In the genomic region with DNA sequence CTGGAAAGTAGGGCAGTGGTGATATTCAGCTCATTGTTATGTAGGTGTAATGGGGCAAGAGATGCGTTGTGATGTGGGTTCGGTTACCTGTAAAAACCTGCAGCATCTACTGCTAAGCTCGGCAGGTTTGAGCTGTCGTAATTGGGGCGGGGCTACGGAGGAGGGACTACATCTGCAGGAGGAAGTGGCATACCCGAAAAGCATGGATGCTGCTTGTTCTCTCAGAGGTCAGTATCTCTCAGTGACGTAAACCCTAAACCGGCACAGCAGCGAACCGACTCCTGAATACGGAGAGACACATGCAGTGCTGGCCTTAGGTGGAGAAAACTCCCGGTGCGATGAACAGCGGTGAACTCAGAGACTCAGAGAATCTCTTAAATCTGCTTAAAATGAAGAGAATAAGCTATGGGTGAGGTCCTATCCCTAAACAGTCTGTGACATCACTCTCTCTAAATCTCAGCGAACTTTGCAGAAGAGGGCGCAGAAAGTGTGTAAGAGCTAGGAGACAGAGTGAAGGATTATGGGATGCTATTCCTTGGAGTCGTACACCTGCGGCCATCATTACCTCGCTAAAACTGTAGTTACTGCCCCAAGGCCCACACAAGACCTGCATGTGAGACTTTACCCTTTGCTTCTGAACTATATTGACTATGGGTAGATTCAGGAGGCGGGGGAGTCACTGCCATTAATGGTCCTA, we compare ENCODE assay signal across 10 mouse cellular contexts. TPM values are rescaled to one million over a fixed set of nuclear protein-coding genes. Genes with fewer than 3 reads are reported as not detected.
DNase-seq lines count a peak whose midpoint lies in the region; ATAC-seq and TF ChIP-seq lines count a peak whose summit lies in the region.
"Had no signal": no experiment of that assay in that cellular context is flagged by ENCODE, and none has a peak within 500 bp of the region (broad histone marks: within the 10 kb centered on the region; RNA-seq: fewer than 3 reads in every experiment).

No protein-coding gene starts in this region.

- ATAC-seq in limb, embryonic 12.5 days (ENCODE audit: insufficient number of reproducible peaks, insufficient read depth, low FRiP score, low TSS enrichment, low read depth) = no peak
- ATAC-seq in megakaryocyte, adult 5-6 weeks (ENCODE audit: poor library complexity, severe bottlenecking) = peak; percentile 90
- ATAC-seq in hindbrain, embryonic 16.5 days = no peak

- H3K9me3 ChIP-seq in limb, embryonic 12.5 days = no peaks in the 10 kb centered on the region
- H3K9me3 ChIP-seq in limb, embryonic 10.5 days (replicated peaks) = no peaks in the 10 kb centered on the region
- peaks cover 19% of the 10 kb centered on the region for H3K9me3 ChIP-seq in CH12.LX (replicated peaks; ENCODE audit: low read length)
- H3K9me3 ChIP-seq in hindbrain, embryonic 16.5 days (ENCODE audit: control insufficient read depth, low read length) = no peaks in the 10 kb centered on the region

- TF ChIP-seq CTCF in CH12.LX (conservative IDR thresholded peaks at IDR 0.05 in 1 of 2, IDR thresholded peaks at IDR 0.05 in 1 of 2; ENCODE audit: low read depth in 2 of 2, low read length in 2 of 2) = no peak
- TF ChIP-seq CTCF in lung, adult 2 months (IDR thresholded peaks at IDR 0.05; ENCODE audit: insufficient read depth, low read length) = no peak

- dilution Hi-C loops in CH12.LX (cut with MboI; ENCODE audit: extremely low pct_ligation_motif_present, extremely low pct_unique_long_range_greater_than_20kb, low sequenced_read_pairs) = no loop called here

- peaks cover 4% of the 10 kb centered on the region; the same call in 1 of the 2 replicates for H3K27me3 ChIP-seq in limb, embryonic 12.5 days
- peaks cover 4% of the 10 kb centered on the region; the same call in 1 of the 2 replicates for H3K27me3 ChIP-seq in limb, embryonic 10.5 days (ENCODE audit: low read depth, poor library complexity, severe bottlenecking)
- no peaks in the 10 kb centered on the region for H3K27me3 ChIP-seq in CH12.LX (replicated peaks)
- H3K27me3 ChIP-seq in hindbrain, embryonic 16.5 days (replicated peaks; ENCODE audit: control insufficient read depth, insufficient read depth, low read length) = no peaks in the 10 kb centered on the region

- H3K4me1 ChIP-seq in limb, embryonic 12.5 days (replicated peaks) = no peaks in the 10 kb centered on the region
- H3K4me1 ChIP-seq in limb, embryonic 10.5 days = no peaks in the 10 kb centered on the region
- H3K4me1 ChIP-seq in CH12.LX (ENCODE audit: control insufficient read depth in 1 of 2, insufficient read depth in 2 of 2) = peaks cover 5 to 12% of the 10 kb centered on the region in 2 experiments; a peak in 3 of 4 replicates
- no peaks in the 10 kb centered on the region for H3K4me1 ChIP-seq in hindbrain, embryonic 16.5 days (ENCODE audit: control insufficient read depth, insufficient read depth, low read depth, low read length)
- no peaks in the 10 kb centered on the region for H3K4me1 ChIP-seq in lung, adult 2 months (ENCODE audit: control insufficient read depth, insufficient read depth, low read length)

- no peak for TF ChIP-seq EP300 in CH12.LX (IDR thresholded peaks at IDR 0.05; ENCODE audit: low read length)

- no peak overlapping the region for H3K4me3 ChIP-seq in limb, embryonic 12.5 days (replicated peaks)
- no peak overlapping the region for H3K4me3 ChIP-seq in limb, embryonic 10.5 days
- peak overlapping the region; percentile 51 to 68 (median 57) for H3K4me3 ChIP-seq in CH12.LX (replicated peaks in 1 of 3; ENCODE audit: low read depth in 2 of 3, low read length in 2 of 3, poor library complexity in 1 of 3)
- no peak overlapping the region for H3K4me3 ChIP-seq in hindbrain, embryonic 16.5 days (ENCODE audit: low read length)
- H3K4me3 ChIP-seq in lung, adult 2 months (replicated peaks; ENCODE audit: extremely low read depth, low read depth, low read length) = no peak overlapping the region
- H3K4me3 ChIP-seq: myocyte had no signal

- H3K4me2 ChIP-seq in limb, embryonic 12.5 days = peak overlapping the region; percentile 26; the same call in 1 of the 2 replicates
- peak overlapping the region; percentile 23 for H3K4me2 ChIP-seq in CH12.LX (ENCODE audit: insufficient read depth, low read depth, poor library complexity, severe bottlenecking)
- H3K4me2 ChIP-seq in hindbrain, embryonic 16.5 days (ENCODE audit: low read length) = no peak overlapping the region

- in situ Hi-C loops in CH12.LX (cut with MboI; ENCODE audit: low pct_ligation_motif_present, low pct_unique_long_range_greater_than_20kb, low sequenced_read_pairs) = no loop called here

- H3K36me3 ChIP-seq in limb, embryonic 12.5 days = no peaks in the 10 kb centered on the region
- no peaks in the 10 kb centered on the region for H3K36me3 ChIP-seq in limb, embryonic 10.5 days
- H3K36me3 ChIP-seq in CH12.LX (replicated peaks in 1 of 2; ENCODE audit: control insufficient read depth in 1 of 2, insufficient read depth in 1 of 2, low read length in 1 of 2) = peaks cover 0 to 4% of the 10 kb centered on the region in 2 experiments
- H3K36me3 ChIP-seq in hindbrain, embryonic 16.5 days (ENCODE audit: control insufficient read depth, insufficient read depth, low read length) = no peaks in the 10 kb centered on the region

- H3K79me2 ChIP-seq in CH12.LX (replicated peaks; ENCODE audit: control insufficient read depth, extremely low read depth, insufficient read depth, poor library complexity, severe bottlenecking) = no peaks in the 10 kb centered on the region

- H3K9ac ChIP-seq in limb, embryonic 12.5 days (replicated peaks) = no peak overlapping the region
- H3K9ac ChIP-seq in CH12.LX (ENCODE audit: insufficient read depth, low read depth) = peak overlapping the region; percentile 33
- H3K9ac ChIP-seq in hindbrain, embryonic 16.5 days (ENCODE audit: low read depth, low read length) = no peak overlapping the region

- WGBS in limb, embryonic 12.5 days = 59% methylated on average over 21 of the region's 21 CpGs
- 64% methylated on average over 21 of the region's 21 CpGs for WGBS in limb, embryonic 10.5 days
- 61% methylated on average over 21 of the region's 21 CpGs for WGBS in hindbrain, embryonic 16.5 days
- 54% methylated on average over 21 of the region's 21 CpGs for WGBS in lung, adult 2 months

- no peak overlapping the region for H3K27ac ChIP-seq in limb, embryonic 12.5 days
- H3K27ac ChIP-seq in limb, embryonic 10.5 days = no peak overlapping the region
- H3K27ac ChIP-seq in CH12.LX (ENCODE audit: insufficient read depth, low read depth) = peak overlapping the region; percentile 3
- no peak overlapping the region for H3K27ac ChIP-seq in hindbrain, embryonic 16.5 days (ENCODE audit: low read depth, low read length)

- no peak for DNase-seq in limb, embryonic 10.5 days (ENCODE audit: low spot score)
- peak; percentile 86 for DNase-seq in CH12.LX (ENCODE audit: extremely low read depth)
- peak; percentile 64 for DNase-seq in WW6 (ENCODE audit: low read depth, low spot score)
- DNase-seq in spleen, adult 18-20 months = no peak
- DNase-seq in lung, adult 2 months = no peak
- DNase-seq: cerebellum, postnatal 14 days had no signal

- peak; percentile 73 for TF ChIP-seq POLR2A in CH12.LX (IDR thresholded peaks at IDR 0.05; ENCODE audit: low read depth, low read length)
- no peak for TF ChIP-seq POLR2A in lung, adult 2 months (IDR thresholded peaks at IDR 0.05; ENCODE audit: borderline replicate concordance, extremely low read depth, low read depth, low read length)

- TF ChIP-seq RAD21 in CH12.LX (IDR thresholded peaks at IDR 0.05; ENCODE audit: low read depth, low read length) = no peak

TF ChIP-seq in CH12.LX, 34 proteins besides CTCF, POLR2A, EP300 and RAD21 (continues in another document):
- TF ChIP-seq HCFC1 (IDR thresholded peaks at IDR 0.05; ENCODE audit: low read depth, low read length) (peak; percentile 57), CHD2 (IDR thresholded peaks at IDR 0.05; ENCODE audit: low read length) (no peak), JUN (IDR thresholded peaks at IDR 0.05; ENCODE audit: insufficient read depth, low read depth, low read length) (peak; percentile 29; the same call in 1 of the 2 replicates), MAX (IDR thresholded peaks at IDR 0.05; ENCODE audit: low read length) (peak; percentile 36; the same call in 1 of the 2 replicates), USF2 (conservative IDR thresholded peaks at IDR 0.05; ENCODE audit: low read depth, low read length) (no peak), MAZ (IDR thresholded peaks at IDR 0.05; ENCODE audit: low read depth, low read length) (no peak), ZKSCAN1 (IDR thresholded peaks at IDR 0.05; ENCODE audit: borderline replicate concordance, low read depth, low read length) (no peak), USF1 (IDR thresholded peaks at IDR 0.05; ENCODE audit: low read depth, low read length) (no peak), SMC3 (IDR thresholded peaks at IDR 0.05; ENCODE audit: low read depth, low read length) (no peak; the same call in 1 of the 2 replicates), MEF2A (IDR thresholded peaks at IDR 0.05; ENCODE audit: borderline replicate concordance, low read depth, low read length) (peak; percentile 39; the same call in 1 of the 2 replicates), GABPA (IDR thresholded peaks at IDR 0.05; ENCODE audit: insufficient replicate concordance, low read depth, low read length) (no peak), CHD1 (IDR thresholded peaks at IDR 0.05; ENCODE audit: low read depth, low read length) (no peak), NELFE (IDR thresholded peaks at IDR 0.05; ENCODE audit: low read depth, low read length) (peak; percentile 77)

RNA-seq across cellular contexts. Expression of a gene that starts 11.1 kb away (rescaled TPM):
- 81.9 and 82.2 TPM in 2 replicates for polyA plus RNA-seq in limb, embryonic 12.5 days (2016; fragmentation: Nextera tagmentation; extraction: Ambion mirVana)
- 71.0 and 82.1 TPM in 2 replicates for polyA plus RNA-seq in limb, embryonic 10.5 days (2016; fragmentation: Nextera tagmentation; extraction: Ambion mirVana)
- total RNA-seq in CH12.LX (2012; rRNA removed) = 49.4 and 53.5 TPM in 2 replicates
- 67.8 and 75.3 TPM in 2 replicates for total RNA-seq in CH12.LX (2014; rRNA removed)
- polyA plus RNA-seq in CH12.LX (2012; ENCODE audit: insufficient read length, low read depth) = 58.3 and 61.4 TPM in 2 replicates
- 14.3 and 14.7 TPM in 2 replicates for total RNA-seq in megakaryocyte, adult 5-6 weeks (2015)
- 26.8 and 33.3 TPM in 2 replicates for total RNA-seq in megakaryocyte, adult 5-6 weeks (2017)
- 52.1 and 57.1 TPM in 2 replicates for polyA plus RNA-seq in hindbrain, embryonic 16.5 days (2015; fragmentation: Nextera tagmentation; extraction: Ambion mirVana)
- polyA plus RNA-seq in lung, adult 2 months (2012; rRNA removed) = 23.0 and 28.9 TPM in 2 replicates

RNA-seq across cellular contexts. Expression of a gene that starts 37.5 kb away (rescaled TPM):
- 69.0 and 77.4 TPM in 2 replicates for polyA plus RNA-seq in limb, embryonic 12.5 days (2016; fragmentation: Nextera tagmentation; extraction: Ambion mirVana)
- 76.8 and 78.2 TPM in 2 replicates for polyA plus RNA-seq in limb, embryonic 10.5 days (2016; fragmentation: Nextera tagmentation; extraction: Ambion mirVana)
- total RNA-seq in CH12.LX (2012; rRNA removed) = 36.3 and 43.6 TPM in 2 replicates
- total RNA-seq in CH12.LX (2014; rRNA removed) = 57.0 and 63.5 TPM in 2 replicates
- 38.1 and 39.0 TPM in 2 replicates for polyA plus RNA-seq in CH12.LX (2012; ENCODE audit: insufficient read length, low read depth)
- 35.5 and 39.5 TPM in 2 replicates for total RNA-seq in megakaryocyte, adult 5-6 weeks (2015)
- total RNA-seq in megakaryocyte, adult 5-6 weeks (2017) = 59.1 and 60.7 TPM in 2 replicates
- polyA plus RNA-seq in hindbrain, embryonic 16.5 days (2015; fragmentation: Nextera tagmentation; extraction: Ambion mirVana) = 105 and 116 TPM in 2 replicates
- 15.4 and 17.8 TPM in 2 replicates for polyA plus RNA-seq in lung, adult 2 months (2012; rRNA removed)

Comparison
In these comparisons a context has a peak if more than half of its experiments do, and no peak if none do; other contexts are left out.
1. H3K4me3 ChIP-seq: peak in CH12.LX (3 of 3); none in limb, embryonic 12.5 days (single experiment), limb, embryonic 10.5 days (single experiment), hindbrain, embryonic 16.5 days (single experiment) and lung, adult 2 months (single experiment).
2. DNase-seq: peak in CH12.LX (single experiment) and WW6 (single experiment); none in limb, embryonic 10.5 days (single experiment), spleen, adult 18-20 months (0 of 2) and lung, adult 2 months (single experiment).